Mouse (Mus musculus) left cerebral cortex, adult 11 months (tissue): Measurements from ENCODE around the gene Pcdh15.

Experiments used
- DNase-seq: peaks from one replicate; pipeline ENCODE4 v3.0.0; 2022; ENCODE audit warnings: low spot score

Gene Pcdh15

DNA sequence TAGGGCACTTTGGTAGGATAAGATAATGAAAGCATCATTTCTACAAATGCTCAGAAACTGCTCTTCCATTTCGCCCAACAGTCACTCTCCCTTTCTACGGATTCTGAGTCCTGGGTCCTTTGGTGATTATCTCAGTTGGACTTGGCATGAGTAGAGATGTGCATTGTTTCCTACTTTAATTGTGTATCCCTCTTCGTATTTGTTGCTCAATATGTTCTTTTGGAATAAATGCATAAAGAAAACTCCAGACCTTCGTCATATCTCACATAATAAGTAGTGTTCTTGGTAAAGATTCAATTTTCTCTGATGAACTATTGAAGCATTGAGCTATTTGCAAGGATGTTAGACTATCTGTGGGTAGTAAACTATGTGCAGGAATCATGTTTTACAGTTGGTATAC lies 854.2 kb downstream of the Pcdh15 start:
- no peak for DNase-seq

DNA sequence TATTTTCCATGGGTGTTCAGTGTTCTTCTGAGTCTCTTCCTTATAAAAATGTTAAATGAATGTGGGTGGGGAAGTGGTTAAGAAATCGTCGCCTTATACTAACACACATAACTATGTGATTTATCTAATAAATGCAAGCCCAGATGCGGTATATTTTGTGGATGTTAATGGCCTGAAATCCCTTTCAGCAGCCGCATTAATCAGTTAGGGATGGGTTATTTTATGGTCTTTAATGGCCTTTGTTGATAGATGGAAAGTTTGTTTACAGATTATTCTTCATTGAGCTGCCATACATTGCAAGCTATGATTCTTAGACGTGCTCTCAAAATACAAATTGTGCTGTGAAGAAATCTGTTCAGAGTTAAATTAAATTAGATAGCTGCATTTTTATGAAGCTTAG lies 884.9 kb downstream of the Pcdh15 start:
- no peak for DNase-seq

DNA sequence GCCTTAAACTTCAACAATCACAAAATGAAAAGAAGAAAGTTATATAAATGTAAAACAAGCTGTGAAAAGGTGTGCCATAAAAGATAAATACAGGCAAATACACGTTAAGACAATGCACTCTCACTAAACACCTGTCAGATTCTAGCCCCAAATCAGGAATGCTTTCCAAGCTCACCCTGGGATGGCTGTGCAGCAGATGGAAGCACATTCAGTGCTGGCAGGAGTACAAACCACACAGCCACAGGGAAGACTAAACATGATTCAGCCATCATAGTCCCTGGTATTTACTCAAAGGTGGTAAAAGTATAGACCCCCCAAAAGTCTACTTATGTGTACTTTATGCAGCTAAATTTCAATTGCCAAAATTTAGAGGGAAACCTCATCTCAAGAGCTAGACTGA lies 909.7 kb downstream of the Pcdh15 start:
- no peak for DNase-seq

DNA sequence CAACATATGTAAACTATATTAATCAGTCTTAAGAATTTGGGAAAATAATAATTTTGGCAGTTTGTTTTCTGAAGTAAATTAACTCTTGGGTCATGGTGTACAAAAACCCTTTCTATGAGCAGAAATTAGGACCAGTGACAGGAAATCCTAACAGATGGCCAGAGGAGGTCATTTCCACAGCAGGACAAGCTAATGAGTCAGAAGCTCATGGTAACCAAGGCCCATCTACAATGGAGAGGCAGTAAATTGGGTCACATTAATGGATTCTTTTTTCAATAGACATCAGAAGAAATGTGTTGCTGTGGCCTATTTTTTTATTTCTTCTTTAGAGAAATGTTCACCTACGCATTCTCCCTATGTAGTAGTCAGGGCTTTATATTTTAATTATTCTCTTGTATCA lies 923.9 kb downstream of the Pcdh15 start:
- DNase-seq: no peak

DNA sequence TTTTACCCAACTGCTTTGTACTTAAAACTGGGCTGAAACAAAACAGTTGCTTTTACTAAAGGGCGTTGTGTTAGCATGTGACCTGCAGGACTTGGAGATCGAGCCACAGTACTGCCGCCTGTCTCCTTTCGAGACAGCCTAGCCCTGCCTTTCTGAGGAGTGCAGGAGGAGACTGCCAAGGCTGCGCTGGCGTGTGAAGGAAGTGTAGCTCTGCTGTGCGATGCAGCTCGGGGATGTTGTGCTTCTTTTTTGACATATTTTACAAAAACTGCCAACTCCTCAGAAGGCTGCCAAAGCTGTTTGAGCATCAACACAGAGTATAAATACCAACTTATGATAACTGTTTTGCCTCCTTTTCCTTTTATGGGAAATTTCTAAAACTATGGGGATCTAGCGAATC lies 953.9 kb downstream of the Pcdh15 start:
- peak; percentile 7 for DNase-seq

DNA sequence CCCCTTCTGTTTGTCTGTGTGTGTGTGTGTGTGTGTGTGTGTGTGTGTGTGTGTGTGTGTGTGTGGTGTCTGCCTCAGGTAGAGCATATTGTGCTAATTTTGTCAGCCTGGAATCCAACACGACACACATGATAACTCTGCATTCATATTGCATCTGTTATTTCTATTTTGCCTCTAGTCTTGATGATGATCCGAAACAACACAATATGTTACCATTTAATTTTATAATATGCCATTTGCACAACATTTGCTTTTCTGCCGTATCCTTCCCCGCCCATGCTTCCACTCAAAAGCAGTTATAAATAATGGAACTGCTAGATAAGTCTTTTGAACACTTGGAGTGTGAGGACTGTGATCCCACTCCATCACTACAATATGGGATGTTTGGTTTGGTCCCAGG lies 987.5 kb downstream of the Pcdh15 start:
- DNase-seq: no peak

DNA sequence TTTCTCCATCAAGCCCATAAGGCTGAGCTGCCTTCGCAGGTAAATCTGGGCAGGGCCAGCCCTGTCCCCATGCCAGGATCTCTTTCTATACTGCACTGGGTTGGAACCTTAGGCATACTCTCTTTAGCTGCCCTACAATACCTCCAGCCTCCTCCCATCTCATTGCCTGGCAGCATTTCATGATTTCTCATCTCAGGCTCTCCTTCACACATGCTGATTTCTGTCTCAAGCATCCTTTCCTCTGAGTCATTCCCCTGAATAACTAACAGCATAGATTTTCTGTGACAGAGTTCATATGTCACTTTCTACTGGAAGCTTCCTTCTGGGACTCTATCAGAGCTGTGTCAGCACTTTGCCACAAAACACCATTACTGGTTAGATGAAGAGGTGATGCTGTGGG lies 999.2 kb downstream of the Pcdh15 start:
- DNase-seq: no peak

DNA sequence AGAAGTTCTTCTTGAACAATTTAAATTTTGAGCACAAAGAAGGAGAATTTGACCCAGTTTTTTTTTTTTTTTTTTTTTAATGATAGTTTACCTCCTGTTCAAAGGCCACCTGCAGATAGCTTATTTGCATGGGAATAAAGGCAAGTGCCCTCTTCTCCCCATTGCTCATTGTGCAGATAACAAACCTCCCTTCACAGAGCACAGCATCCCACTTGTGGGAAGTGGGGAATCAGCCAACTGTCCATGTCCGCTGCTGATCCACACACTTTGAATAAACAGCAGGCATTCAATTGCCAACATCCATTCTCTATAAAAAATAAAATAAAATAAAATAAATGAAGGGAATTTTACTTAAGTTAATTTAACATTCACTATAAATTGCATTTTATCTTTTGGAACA lies 1015.0 kb downstream of the Pcdh15 start:
- DNase-seq: peak; percentile 5

DNA sequence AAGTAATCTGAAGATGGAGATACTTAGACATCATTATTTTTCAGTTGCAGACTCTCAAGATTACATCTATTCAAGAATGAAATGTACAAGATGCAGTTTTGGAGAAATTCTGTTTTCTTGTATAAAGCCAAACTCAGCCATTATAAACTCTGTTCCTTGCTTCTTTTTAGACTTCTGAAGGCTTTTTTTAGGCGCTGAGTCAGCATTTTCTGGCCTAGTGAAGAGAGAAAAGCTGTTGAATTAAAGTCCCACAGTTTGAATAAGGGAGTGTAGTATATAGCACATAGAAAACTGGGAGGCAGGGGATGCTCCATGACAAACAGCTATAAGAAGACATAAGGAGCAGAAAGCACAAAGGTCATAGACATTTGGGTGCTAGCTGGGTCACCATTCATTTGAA lies 1017.7 kb downstream of the Pcdh15 start:
- no peak for DNase-seq

DNA sequence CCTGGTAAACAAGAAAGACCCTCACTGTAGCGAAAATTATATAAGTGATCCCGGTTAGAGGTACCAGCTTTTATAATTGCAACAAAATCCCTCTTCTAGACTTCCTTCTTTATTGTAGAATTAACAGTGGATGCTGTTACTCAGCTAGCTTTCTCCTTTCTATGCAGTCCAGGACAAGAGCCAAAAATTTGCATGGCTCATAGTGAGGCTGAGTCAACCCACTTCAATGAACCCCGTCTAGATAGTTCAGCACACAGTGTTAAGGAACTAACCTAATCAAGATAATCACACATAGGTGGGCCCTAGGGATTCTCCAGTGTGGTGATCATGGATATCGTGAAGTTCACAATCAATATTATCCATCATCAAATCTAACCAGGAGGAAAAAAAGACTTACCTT lies 1024.3 kb downstream of the Pcdh15 start:
- DNase-seq: no peak

DNA sequence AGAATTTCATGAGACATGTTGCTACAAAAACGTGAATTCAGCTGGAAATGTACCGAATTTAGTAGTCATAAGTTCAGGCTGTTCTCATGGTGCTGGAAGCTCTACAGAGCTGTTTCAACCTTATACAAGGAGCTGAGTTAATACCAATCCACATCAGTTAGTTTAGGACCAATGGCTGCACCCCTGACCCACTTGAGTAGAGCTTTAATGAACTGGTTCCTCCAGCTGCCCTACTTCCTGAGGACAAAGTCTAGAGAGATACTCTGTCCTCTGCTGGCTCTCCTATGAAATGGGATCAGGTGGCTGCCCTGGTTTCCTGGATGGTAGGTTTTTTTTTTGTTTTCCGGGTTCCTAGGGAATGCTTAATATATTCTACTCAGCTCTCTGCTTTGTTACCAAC lies 1030.0 kb downstream of the Pcdh15 start:
- no peak for DNase-seq

DNA sequence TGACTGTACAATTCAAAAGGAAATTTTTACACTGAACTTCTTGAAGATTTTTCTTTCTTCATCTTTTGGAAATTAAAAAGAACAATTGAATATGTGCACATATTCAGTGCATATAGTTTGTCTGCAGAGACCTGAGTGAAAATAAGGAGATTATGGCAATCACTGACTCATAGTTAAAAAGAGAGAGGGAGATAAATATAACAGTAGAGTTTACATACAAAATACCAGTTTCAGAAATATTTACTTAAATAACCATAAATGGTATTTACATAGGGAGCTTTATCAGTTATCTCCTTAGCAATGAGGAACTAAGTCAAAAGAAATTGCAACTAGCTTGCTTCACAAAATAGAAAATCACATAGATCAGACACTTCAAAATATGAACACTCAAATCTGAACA lies 1030.5 kb downstream of the Pcdh15 start:
- DNase-seq: no peak

DNA sequence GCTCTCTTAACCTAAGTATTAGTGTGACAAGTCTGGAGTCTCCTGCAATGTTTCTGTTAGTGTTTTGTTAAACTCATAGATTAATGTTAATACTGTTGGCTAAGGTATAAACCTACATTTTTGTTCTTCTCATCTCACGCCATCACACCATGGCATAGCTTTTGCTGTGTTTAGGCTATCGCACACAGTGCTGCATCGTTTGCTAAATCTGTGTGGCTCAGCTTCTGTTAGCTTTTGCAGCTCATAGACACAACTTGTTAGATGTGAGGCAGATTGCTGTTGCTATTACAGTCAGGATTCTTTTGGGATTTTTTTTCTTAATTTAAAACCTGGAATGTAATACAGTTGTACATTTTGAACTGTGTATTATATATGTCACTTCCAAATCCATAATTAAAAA lies 1031.7 kb downstream of the Pcdh15 start:
- DNase-seq: no peak

DNA sequence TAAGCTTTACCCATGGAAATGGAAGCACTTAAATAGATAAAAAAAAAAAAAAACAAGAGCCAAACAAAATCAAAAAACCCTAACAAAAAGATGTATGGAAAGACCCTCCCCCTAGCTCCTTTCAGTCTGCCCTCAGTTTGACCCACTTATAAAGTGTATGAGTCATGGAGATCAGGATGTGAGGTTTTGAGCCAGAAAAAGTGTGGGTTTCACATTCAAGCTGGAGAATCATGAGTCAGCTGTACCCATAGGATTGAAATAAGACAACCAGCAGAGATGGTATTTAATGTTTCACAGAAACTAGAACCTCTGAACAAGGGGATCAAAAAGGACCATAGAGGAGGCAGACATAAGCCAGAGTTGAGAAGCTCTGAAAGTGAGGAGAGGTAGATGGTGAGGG lies 1048.8 kb downstream of the Pcdh15 start:
- no peak for DNase-seq

DNA sequence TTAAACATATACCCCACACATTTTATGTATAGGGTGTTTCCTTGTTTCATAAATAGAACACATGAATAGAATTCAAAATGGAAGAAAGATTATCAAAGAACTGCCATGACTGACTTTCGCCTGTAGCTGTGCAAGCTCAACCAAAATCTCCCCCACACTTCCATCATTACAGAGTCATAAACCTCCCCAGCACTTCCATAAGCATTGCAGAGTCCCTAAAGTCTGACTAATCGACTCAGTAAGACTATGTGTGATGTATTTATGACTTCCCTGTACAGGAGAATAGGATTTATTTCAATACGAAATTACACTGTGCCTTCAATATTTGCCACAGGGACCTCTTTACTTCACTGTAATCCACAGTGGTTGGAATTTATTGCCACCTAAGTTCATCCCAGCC lies 1082.8 kb downstream of the Pcdh15 start:
- no peak for DNase-seq

DNA sequence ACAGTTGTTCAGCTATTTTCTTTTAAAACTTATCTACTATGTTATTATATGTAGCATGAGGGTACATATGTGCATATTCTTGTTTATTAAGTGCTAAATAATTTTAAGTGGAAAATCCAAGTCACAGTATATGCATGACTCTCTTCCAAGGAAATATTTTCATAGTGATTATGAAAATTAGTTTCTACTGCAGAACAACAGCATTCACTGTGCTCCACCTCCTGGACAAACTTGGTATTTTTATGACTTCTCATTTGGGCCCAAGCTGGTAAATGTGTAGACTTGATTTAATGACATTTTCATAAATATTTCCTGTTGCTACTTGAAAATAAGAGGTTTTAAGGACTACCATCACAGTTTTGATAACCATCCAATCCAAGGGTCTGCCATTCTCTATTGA lies 1104.5 kb downstream of the Pcdh15 start:
- DNase-seq: peak; percentile 49

DNA sequence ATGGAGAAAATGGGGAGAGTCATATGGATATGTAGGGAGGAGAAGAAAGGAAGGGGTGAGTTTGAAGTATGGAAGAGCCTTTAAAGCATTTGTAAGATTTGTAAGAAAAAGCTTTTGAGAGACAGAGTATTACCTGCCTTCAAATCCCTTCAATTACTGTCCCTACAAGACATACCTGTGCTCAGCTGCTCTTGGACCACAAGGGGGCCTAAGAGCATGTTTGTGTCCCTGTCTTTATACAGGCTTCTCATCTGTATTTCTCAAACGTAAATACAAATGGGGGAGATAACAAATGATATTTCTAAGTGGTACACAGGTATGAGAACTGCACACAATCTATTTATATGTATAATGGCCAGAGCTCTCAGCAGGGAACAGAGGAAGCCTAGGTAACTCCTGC lies 1118.1 kb downstream of the Pcdh15 start:
- no peak for DNase-seq

DNA sequence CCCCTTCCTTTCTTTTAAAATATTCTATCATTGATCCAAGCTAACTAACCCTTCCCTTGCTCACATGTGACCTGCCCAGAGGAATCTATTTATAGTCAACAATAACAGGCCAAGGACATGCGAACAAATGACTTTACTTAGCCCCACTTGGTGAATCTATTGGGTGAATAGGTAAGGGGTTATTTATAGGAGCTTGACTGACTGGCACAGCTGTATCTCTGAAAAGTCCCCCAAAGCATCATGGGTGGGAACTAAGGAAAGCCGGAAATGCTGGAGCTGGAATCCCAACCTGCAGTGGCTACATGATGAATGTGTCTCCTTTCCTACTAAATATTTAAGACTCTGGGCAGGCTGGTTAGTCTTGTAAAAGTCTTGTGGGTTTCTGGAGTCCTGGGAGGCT lies 1121.3 kb downstream of the Pcdh15 start:
- DNase-seq: no peak

DNA sequence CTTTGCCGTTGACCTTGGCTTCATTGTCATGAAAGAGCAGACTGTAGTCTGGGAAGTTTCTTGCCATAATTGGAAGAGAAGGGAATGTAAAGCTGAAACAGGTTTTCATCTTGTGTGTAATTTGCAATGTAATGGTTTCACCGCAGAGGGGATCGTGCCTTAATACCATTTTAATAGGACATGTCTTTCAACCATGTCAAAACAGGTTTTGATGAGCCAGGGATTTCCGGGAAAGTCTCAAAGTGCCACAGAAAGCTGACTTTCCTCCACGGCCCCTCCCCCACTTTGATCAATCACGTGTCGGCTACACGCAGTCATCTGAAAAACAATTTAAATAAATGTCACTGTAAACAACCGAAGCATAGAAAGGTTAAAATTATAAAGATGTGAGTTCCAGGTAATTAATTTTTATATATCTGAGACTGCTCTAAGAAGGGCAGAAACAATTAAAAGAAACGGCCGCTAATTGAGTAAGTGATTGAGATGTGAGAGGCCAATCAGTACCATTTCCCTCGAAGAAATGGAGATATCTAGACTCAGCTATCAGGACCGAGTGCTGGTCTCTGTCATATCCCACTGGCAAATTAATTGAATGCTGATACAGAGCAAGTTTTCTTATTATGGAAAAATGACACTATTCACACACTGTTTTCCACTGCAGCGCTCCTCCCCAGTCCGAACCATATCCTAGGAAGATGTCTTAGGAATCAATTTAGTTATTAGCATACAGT lies 1158.7 kb downstream of the Pcdh15 start:
- DNase-seq: no peak

DNA sequence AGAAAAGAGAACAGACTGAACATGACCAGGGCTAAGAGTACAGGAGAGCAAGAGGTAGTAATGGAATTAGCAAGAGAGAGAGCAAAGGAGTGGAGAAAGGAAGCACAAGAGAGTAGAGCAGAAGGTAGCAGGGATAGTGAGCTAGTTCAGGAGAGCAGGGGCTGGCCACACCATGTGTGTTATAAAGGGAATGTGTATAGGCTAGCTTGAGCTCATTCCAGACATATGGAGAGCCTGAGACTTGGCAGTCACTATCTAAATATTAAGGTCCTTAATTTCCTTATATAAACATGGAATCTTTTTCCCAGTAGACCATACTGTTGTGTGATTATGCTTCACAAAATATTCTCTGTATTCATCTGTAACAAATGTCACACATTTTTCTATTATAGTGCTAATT lies 1159.5 kb downstream of the Pcdh15 start:
- no peak for DNase-seq

DNA sequence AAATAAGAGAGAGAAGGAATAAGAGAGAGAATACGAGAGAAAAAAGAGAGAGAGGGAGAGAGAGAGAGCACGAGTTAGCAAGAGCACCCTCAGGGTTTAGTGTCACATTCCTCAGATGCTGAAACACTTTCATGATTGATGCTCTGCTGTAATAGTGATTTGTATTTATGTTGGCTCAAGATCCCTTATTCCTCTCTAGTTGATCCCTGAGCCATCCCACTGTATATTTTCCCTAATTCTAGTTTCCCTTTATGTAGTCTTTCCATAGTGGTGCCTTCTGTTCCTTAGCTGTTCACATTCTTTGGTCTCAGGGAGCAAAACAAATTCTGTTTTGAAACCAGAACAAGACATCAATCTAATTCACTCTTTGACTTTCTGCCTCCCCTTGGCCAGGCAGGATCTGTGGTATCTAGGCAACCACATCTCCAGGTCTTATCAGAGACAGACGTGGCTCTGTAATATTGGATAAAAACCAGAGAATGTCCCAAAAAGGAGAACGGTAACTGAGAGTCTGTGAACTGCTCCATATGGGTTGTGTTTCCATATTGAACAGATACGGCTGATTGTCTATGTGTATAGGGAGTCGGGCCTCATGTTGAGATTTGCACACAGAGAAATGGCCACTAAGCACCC lies 1170.6 kb downstream of the Pcdh15 start:
- no peak for DNase-seq

DNA sequence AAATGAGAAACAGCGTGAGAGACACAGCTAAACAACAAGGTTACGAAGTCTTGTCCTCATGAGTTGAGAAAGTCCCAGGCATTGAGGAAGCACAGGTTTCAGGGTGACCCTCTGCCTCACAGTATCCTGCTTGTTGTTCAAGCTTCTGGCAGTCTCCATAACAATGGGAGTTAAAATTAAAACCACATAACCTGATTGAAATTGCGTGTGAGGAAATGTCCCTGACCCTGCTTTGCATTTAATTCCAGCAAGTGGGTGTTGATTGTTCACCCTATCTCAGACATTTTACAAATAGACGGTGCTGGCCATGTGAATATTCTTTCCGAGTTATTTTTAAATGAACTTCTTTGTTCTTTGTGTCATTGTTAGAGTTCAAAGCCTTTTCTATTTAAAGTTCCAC lies 1171.8 kb downstream of the Pcdh15 start:
- no peak for DNase-seq

DNA sequence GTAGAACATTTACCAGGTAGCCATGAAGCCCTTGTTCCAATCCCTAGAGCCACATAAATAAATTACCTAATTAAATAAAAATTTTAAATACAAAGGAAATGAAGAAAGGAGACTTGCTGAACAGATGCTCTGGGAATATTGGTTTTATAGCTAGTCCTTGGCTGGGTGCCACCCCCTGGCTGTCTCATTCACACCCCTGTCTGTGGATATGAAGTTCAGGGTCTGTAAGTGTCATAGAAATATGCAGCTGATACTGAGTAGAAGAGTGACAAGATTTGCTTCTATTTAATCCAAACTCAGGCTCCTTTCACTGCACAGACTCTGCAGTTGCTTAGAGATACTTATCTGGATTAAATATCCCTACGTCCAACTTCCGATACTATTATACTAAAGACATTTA lies 1205.0 kb downstream of the Pcdh15 start:
- DNase-seq: no peak

DNA sequence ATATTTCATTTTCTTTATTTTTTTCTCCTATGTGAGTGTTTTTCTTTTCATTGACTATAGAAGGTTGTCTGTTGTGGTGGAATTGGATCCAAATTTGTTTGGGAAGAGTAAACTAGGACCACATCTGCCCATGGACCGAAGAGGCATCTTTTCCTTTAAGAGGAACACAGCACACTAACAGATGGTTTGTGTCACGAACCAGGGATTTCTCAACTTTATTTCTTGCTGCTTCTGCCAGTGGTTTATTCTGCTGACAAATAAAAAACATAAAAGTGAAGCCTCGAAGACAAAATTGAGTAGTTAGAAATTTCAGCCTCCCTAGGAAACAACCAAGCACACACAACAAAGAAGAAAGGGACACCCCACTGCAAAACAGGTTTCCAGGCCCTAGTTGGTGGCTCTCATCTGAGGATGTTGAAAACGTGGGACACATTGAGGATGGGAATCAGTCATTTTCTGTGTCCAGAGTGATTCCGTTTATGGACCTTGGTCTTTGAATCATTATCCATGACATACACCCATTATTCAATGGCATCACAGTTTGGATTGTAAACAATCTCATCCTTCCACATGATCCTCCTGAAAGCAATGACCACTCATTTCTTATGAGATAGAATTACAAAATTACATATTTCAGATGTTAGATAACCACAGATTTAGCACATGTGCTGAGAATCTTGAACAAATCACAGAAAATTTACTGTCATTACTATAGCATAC lies 1206.5 kb downstream of the Pcdh15 start:
- DNase-seq: no peak
